ENCODE assay signal across 16 mouse cellular contexts in the genomic region with DNA sequence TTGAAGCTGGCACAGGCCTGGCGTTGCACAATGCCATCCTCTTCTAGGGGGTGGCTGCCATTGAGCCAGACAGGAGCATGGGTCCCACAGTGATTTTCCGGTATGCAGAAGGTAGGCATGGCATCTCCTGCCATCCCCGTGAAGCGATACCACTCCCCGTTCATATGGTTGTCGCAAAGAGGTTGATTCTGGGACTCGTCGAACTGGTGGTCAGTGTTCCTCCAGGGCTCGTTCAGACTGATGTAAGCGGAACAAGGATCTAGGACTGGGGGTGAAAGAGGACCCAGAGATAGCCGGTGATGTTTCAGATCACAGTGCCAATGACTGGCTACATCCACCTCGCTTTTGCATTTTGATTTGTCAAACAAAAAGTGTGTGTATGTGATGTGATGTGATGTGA. TPM values are rescaled to one million over a fixed set of nuclear protein-coding genes. Genes with fewer than 3 reads are reported as not detected.
"Had no signal": no experiment of that assay in that cellular context is flagged by ENCODE, and none has a peak within 500 bp of the region (broad histone marks: within the 10 kb centered on the region; RNA-seq: fewer than 3 reads in every experiment).

No protein-coding gene starts in this region.

- H3K27ac ChIP-seq: liver, embryonic 15.5 days; macrophage; midbrain, embryonic 12.5 days; neural tube, embryonic 12.5 days; stomach, embryonic 15.5 days had no signal

- H3K4me3 ChIP-seq: liver, embryonic 15.5 days; lung, embryonic 15.5 days; megakaryocyte, embryonic 14.5 days; midbrain, embryonic 12.5 days; neural tube, embryonic 12.5 days; stomach, embryonic 15.5 days had no signal

- H3K36me3 ChIP-seq: liver, embryonic 15.5 days; lung, embryonic 15.5 days; midbrain, embryonic 12.5 days; neural tube, embryonic 12.5 days; stomach, embryonic 15.5 days had no signal

- H3K9ac ChIP-seq: liver, embryonic 15.5 days; liver, postnatal 0 days; lung, embryonic 15.5 days; midbrain, embryonic 12.5 days; neural tube, embryonic 12.5 days; stomach, embryonic 15.5 days had no signal

- H3K27me3 ChIP-seq: liver, embryonic 15.5 days; lung, embryonic 15.5 days; megakaryocyte, embryonic 14.5 days; midbrain, embryonic 12.5 days; neural tube, embryonic 12.5 days; stomach, embryonic 15.5 days had no signal

- H3K9me3 ChIP-seq: liver, embryonic 15.5 days; lung, embryonic 15.5 days; megakaryocyte, embryonic 14.5 days; midbrain, embryonic 12.5 days; neural tube, embryonic 12.5 days; stomach, embryonic 15.5 days had no signal

- H3K4me2 ChIP-seq: liver, embryonic 15.5 days; lung, embryonic 15.5 days; midbrain, embryonic 12.5 days; neural tube, embryonic 12.5 days; stomach, embryonic 15.5 days had no signal

- H3K4me1 ChIP-seq: liver, embryonic 15.5 days; midbrain, embryonic 12.5 days; neural tube, embryonic 12.5 days had no signal

- DNase-seq: liver, postnatal 0 days; midbrain, embryonic 14.5 days; right cerebral cortex, postnatal 14 days; thymus, adult 2 months; thymus, postnatal 25 days; thymus, postnatal 4 days had no signal

RNA-seq across cellular contexts. Expression of a gene that starts 2.9 kb away (rescaled TPM):
- polyA plus RNA-seq: neural tube, embryonic 14.5 days had no signal

RNA-seq across cellular contexts. Expression of a gene that starts 35.2 kb away (rescaled TPM):
- polyA plus RNA-seq: macrophage; midbrain, embryonic 12.5 days; midbrain, embryonic 14.5 days; midbrain, postnatal 0 days; neural tube, embryonic 12.5 days; neural tube, embryonic 14.5 days; spleen, adult 2 months; thymus, adult 2 months had no signal
